In genomic region chr17:3557331-3558311, GRCm38 (mm10) we compare ENCODE assay signal across 8 mouse cellular contexts. TPM values are rescaled to one million over a fixed set of nuclear protein-coding genes. Genes with fewer than 3 reads are reported as not detected.
DNase-seq lines count a peak whose midpoint lies in the region; ATAC-seq lines count a peak whose summit lies in the region.

Gene Tfb1m (minus strand): TSS chr17:3557781.

- whole genome bisulfite sequencing in heart, embryonic 14.5 days, result 1% methylated on average over 60 of the region's 60 CpGs
- under 1% methylated on average over 60 of the region's 60 CpGs for WGBS in liver, embryonic 13.5 days (ENCODE audit: insufficient replicate concordance)
- under 1% methylated on average over 60 of the region's 60 CpGs for WGBS in stomach, embryonic 16.5 days

- H3K36me3 ChIP-seq in heart, embryonic 14.5 days (ENCODE audit: control insufficient read depth, insufficient read depth, low read length), result peaks cover 17% of the 10 kb centered on the region
- no peaks in the 10 kb centered on the region for H3K36me3 ChIP-seq in liver, embryonic 13.5 days
- H3K36me3 ChIP-seq in stomach, embryonic 16.5 days (ENCODE audit: control insufficient read depth, insufficient read depth, low read length), result no peaks in the 10 kb centered on the region

- H3K9me3 ChIP-seq in heart, embryonic 14.5 days (ENCODE audit: control insufficient read depth, low read length), result no peaks in the 10 kb centered on the region
- no peaks in the 10 kb centered on the region for H3K9me3 ChIP-seq in liver, embryonic 13.5 days (replicated peaks)
- no peaks in the 10 kb centered on the region for H3K9me3 ChIP-seq in stomach, embryonic 16.5 days (replicated peaks; ENCODE audit: control insufficient read depth, low read length)

- no peaks in the 10 kb centered on the region for H3K27me3 ChIP-seq in heart, embryonic 14.5 days (ENCODE audit: control insufficient read depth, insufficient read depth, low read length)
- no peaks in the 10 kb centered on the region; the same call in 1 of the 2 replicates for H3K27me3 ChIP-seq in liver, embryonic 13.5 days
- no peaks in the 10 kb centered on the region for H3K27me3 ChIP-seq in stomach, embryonic 16.5 days (ENCODE audit: control insufficient read depth, insufficient read depth, low read length)

- peaks cover 3 to 14% of the 10 kb centered on the region in 2 experiments; a peak in 3 of 4 replicates for H3K4me1 ChIP-seq in heart, embryonic 14.5 days (ENCODE audit: control insufficient read depth in 2 of 2, insufficient read depth in 2 of 2, low read length in 2 of 2)
- peaks cover 23% of the 10 kb centered on the region for H3K4me1 ChIP-seq in liver, embryonic 13.5 days (replicated peaks)
- H3K4me1 ChIP-seq in stomach, embryonic 16.5 days (ENCODE audit: control insufficient read depth, insufficient read depth, low read length), result no peaks in the 10 kb centered on the region

- peak; percentile 94 for ATAC-seq in CD4-positive, CD25-positive, alpha-beta regulatory T cell, adult 4 months
- ATAC-seq in heart, embryonic 14.5 days (ENCODE audit: insufficient number of reproducible peaks, insufficient read depth, low FRiP score, low read depth), result peak; percentile 100
- peak; percentile 99 for ATAC-seq in liver, embryonic 13.5 days (ENCODE audit: low read depth)
- ATAC-seq in stomach, embryonic 16.5 days (ENCODE audit: insufficient read depth, low FRiP score), result peak; percentile 99

- peak; percentile 99 for DNase-seq in c-Kit-negative CD71-positive TER-119-positive erythroid progenitor cells, embryonic 14.5 days (ENCODE audit: low read depth, low spot score)
- peak; percentile 99 for DNase-seq in fibroblast of lung, adult 2 months (ENCODE audit: low read depth)
- peak; percentile 99 for DNase-seq in kidney, postnatal 14 days
- peak; percentile 96 for DNase-seq in liver, embryonic 13.5 days
- peak; percentile 98 for DNase-seq in neural tube, embryonic 10.5 days (ENCODE audit: extremely low spot score, low spot score)

- peak within 1 kb of the TSS; percentile 61 to 94 for H3K4me3 ChIP-seq in heart, embryonic 14.5 days (ENCODE audit: control insufficient read depth in 1 of 2, insufficient read depth in 1 of 2, low read depth in 1 of 2, low read length in 2 of 2)
- H3K4me3 ChIP-seq in liver, embryonic 13.5 days (replicated peaks), result peak within 1 kb of the TSS; percentile 71
- peak within 1 kb of the TSS; percentile 71 for H3K4me3 ChIP-seq in stomach, embryonic 16.5 days (replicated peaks; ENCODE audit: low read length)

- H3K9ac ChIP-seq in heart, embryonic 14.5 days (ENCODE audit: low read length), result peak within 1 kb of the TSS; percentile 72
- peak within 1 kb of the TSS; percentile 68 for H3K9ac ChIP-seq in liver, embryonic 13.5 days
- H3K9ac ChIP-seq in stomach, embryonic 16.5 days (ENCODE audit: low read length), result peak within 1 kb of the TSS; percentile 76

- peak within 1 kb of the TSS; percentile 86 to 92 for H3K27ac ChIP-seq in heart, embryonic 14.5 days (replicated peaks in 1 of 2; ENCODE audit: control insufficient read depth in 1 of 2, insufficient read depth in 1 of 2, low read depth in 2 of 2, low read length in 2 of 2)
- H3K27ac ChIP-seq in liver, embryonic 13.5 days, result peak within 1 kb of the TSS; percentile 68
- H3K27ac ChIP-seq in stomach, embryonic 16.5 days (ENCODE audit: low read length), result peak within 1 kb of the TSS; percentile 91

- peak within 1 kb of the TSS; percentile 80 for H3K4me2 ChIP-seq in heart, embryonic 14.5 days (ENCODE audit: low read length)
- peak within 1 kb of the TSS; percentile 71 for H3K4me2 ChIP-seq in liver, embryonic 13.5 days
- peak within 1 kb of the TSS; percentile 58 for H3K4me2 ChIP-seq in stomach, embryonic 16.5 days (ENCODE audit: low read depth, low read length)

RNA-seq across cellular contexts. Expression of gene Tfb1m, which starts in this region (rescaled TPM):
- 1 to 10 TPM; 9.7 to 10.0 TPM for polyA plus RNA-seq in CD4-positive, CD25-positive, alpha-beta regulatory T cell, adult 4 months (2017; shearing (Covaris generic))
- 17.0 and 17.1 TPM in 2 replicates for polyA plus RNA-seq in heart, embryonic 14.5 days (2014; fragmentation: Nextera tagmentation; extraction: Ambion mirVana)
- polyA plus RNA-seq in liver, embryonic 13.5 days (2015; fragmentation: Nextera tagmentation; extraction: Ambion mirVana), result 14.1 and 15.1 TPM in 2 replicates
- polyA plus RNA-seq in stomach, embryonic 16.5 days (2015; fragmentation: Nextera tagmentation; extraction: Ambion mirVana), result 14.2 TPM in 2 replicates

Comparison
In these comparisons a context has a peak if more than half of its experiments do, and no peak if none do; other contexts are left out.
1. Peak in every context shown above with its lines: DNase-seq, ATAC-seq, H3K4me3 ChIP-seq and H3K27ac ChIP-seq.